Mouse (Mus musculus): ENCODE data around the gene Zfp174.
"Not testable (repeated sequence)": the region's sequence is repeated elsewhere in the genome, so short reads cannot be mapped to it uniquely, and the experiment has no call there.

Gene Zfp174

DNA sequence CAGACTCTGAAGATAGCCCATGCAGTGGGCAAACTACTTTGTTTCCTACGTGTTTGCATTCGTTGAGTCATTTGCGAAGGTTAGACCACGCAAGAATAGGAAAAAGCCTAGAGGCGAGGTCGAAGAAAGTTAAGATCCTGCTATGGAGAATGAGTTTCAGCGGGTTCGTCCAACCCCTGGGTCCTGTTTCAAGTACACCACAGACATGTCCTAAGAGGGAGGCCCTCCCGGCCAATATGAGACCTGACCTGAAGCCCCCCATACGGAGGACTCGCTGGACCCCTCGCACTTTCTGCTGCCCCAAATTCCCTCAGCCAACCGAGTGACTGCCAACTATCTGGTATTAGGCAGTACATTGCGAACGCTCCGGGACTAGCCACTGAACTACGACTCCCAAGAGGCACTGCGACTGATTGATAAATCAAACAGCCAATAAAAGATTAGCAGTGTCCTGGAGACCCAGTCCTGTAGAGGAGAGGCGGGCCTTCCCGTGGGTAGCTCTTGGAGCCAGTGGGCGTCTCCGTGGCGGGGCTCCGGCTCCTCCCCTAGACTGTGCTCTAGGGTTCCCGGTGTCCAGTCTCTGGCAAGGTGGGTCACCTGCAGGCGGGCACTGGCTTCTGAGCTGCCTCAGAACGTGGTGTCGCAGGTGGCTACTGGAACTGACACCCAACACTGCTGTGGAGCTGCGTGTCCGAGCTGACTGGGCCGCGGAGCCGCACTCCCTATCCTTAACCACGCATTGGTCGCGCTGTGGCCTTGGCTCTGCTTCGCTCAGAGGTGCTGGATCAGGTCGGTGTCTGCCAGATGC is at the start of gene Zfp174:
TSS of gene Zfp174 (plus strand) at position 558 of the 808 bp plus-strand sequence.
- DNase-seq, result peak; percentile 99

DNA sequence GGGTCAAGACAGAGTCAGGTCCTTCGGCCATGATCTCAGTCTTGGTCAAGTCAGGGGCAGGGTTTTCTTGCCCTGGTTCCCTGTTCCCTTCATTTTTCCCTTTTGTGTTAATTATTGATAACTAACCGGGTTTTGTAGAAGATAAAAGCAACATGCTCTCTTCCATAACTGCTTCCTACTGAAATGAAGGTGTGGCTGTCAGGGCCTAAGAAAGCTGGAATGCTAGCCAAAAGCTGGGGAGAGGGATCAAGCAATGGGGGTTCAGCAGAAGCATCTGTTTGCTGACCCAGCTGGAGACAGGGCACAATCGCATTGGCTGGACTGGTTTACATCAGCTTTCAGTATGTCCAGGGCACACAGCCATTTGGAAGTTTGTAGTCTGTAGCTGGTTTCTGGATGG is 38.9 kb upstream of the Zfp174 start:
- no peak for DNase-seq

DNA sequence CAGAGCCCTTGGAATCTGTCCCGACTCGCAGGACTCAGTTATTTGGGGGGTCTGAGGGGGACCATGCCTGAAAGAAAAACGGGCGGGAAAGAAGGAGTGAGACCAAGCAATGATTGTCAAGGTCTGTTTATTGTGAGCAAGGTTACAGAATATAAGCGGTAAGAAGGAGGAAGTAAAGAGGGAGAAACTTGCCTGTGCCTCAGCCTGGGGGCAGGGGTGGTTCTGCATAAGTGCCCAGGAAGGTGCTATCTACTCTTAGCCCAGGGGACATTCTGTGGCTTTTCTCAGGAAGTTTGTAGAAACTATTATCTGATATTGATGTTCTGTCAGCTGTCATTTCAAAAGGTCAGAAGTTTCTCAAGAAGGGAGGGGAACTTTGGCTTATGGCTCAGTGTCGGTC is 32.4 kb upstream of the Zfp174 start:
- peak; percentile 12 for DNase-seq

DNA sequence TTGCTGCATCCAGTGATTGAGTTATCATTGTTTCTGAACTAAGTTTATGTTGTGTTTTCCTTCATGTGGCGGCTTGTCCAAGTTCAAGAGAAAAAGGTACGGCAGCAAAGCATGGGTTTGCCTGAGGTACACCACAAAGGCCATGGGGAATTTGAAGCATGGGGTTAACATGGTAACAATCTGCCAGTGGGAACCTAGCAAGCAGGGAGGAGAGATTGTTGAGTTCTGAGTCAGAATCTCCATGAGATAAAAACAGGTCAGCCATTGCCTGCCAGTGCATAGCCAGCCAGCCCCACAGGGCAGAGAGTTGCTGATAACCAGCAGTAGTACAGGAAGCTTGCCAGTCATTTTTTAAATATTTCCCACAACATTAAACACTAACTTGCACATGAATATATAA is 26.9 kb upstream of the Zfp174 start:
- no peak for DNase-seq

DNA sequence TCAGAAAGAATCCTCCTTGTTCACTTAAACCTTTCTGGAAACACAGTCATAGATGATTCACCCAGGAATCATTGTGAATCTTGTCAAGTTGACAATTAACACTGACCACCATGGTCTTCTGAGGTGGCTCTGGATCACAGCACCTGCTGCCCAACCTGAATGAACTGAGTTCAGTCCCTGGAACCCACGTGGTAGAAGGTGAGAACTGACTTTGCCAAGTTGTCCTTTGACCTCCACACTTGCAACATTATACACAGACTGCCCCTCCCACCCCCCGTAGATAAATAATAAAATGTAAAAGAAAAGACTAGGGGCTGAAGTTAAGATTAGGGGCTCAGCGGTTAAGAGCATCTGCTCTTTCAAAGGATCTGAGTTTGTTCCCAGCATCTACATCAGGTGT is 19.0 kb upstream of the Zfp174 start:
- DNase-seq, result no peak

DNA sequence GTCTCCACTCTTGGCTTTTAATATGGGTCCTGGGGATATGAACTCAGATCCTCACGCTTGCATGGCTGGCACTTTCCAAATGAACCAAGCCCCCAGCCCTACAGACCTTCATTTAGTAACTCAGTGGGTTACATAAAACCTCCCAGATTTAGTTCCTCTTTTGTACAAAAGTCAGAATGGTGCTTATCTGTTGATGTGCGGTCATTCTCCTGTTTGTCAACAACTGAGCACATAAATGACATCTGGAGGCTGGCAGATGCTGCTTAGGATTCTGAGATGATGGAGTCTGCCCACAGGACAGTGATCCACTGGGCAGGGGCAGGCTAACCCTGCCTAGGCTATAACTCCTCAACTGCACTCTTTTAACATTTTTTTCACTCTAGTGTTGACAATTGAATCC is 17.3 kb upstream of the Zfp174 start:
- no peak for DNase-seq

DNA sequence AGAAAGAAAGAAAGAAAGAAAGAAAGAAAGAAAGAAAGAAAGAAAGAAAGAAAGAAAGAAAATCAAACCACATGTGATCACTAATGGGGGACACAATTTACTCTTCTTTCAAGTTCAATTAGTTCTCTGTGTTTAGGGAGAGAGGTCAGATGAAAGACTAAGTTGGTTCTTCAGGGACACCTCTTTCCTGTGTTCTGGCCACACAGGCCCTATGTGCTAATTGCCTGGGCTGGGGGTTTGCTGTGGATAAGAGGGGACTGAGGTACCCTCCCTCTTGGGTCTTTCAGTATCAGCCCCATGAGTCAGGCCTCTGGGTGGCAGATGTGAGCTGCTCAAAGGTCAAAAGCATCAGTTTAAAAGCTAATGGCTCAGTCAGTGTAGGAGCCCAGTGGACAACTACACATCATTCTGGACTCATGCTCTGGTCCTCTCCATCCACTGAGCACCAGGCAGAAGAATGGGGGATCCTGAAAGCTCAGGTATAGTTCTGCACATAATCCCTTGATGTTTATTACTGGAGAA is 16.4 kb upstream of the Zfp174 start, which contains the start of gene Olfr15:
TSS of gene Olfr15 (plus strand) at position 291 of the 522 bp plus-strand sequence.
- DNase-seq, result no peak

DNA sequence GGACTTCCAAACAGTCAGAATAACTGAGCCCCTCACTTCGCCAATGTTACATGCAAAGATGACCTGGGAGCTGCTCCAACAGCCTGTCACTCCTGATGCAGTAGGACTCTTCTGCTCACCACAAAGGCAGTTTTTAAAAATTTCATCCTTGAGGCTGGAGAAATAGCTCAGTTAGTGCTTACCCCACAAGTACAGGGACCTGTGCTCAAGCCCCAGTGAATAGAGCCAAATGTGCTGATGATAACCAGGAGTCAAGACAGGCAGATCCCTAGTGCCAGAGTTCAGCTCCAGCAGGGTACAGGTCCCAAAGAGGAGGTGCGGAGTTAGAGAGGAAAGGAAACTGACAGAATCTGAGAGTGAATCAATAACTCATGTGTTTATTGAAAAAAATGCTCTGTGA is 11.6 kb upstream of the Zfp174 start:
- no peak for DNase-seq

DNA sequence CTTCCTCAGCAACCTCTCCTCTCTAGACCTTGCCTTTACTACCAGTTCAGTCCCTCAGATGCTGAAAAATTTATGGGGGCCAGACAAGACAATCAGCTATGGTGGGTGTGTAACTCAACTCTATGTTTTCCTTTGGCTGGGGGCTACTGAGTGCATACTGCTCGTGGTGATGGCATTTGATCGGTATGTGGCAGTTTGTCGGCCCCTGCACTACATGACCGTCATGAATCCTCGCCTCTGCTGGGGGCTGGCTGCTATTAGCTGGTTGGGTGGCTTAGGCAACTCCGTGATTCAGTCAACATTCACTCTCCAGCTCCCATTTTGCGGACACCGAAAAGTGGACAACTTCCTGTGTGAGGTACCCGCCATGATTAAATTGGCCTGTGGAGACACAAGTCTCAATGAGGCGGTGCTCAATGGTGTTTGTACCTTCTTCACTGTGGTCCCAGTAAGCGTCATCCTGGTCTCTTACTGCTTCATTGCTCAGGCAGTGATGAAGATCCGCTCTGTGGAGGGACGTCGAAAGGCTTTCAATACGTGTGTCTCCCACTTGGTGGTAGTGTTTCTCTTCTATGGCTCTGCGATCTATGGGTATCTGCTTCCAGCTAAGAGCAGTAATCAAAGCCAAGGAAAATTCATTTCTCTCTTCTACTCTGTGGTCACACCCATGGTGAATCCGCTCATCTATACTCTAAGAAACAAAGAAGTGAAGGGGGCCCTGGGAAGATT is 7.7 kb upstream of the Zfp174 start:
- peak; percentile 34 for DNase-seq

DNA sequence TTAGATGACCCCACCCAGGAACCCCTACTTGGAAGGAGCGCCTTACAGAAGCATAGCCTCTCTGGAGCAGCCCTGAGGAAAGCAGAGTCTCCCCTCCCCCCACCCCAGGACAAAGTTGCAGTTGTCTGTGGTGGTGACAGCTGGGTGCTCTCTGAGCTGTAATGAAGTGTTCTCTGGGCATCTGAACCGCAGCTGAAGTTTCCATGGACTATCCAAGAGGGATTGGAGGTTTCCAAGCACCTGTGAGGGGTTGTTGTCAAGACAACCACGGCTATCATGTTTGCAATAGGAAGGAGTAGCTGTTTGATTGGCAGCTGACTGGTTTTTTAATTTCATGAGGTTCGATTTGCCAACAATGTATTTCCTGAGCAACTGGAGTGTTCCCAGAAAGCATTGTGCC is 4.1 kb upstream of the Zfp174 start:
- DNase-seq, result no peak

DNA sequence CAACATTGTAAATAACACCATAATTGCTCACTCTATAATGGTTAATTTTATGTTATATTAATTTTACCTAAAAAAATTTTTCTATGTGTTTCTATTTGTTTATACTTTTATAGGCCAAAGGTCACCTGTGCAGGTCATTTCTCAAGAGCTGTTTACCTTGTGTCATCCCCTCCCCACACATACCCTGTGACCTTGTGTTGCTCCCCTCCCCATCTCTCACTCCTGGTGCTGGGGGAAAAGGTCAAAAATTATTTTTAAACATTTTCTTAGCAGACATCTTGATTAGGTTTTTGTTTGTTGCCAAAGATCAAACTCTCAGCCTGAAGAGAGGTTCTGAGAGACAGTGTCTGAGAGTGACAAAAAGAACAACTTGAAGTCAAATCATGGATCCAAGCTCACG is 3.3 kb upstream of the Zfp174 start:
- DNase-seq, result no peak

DNA sequence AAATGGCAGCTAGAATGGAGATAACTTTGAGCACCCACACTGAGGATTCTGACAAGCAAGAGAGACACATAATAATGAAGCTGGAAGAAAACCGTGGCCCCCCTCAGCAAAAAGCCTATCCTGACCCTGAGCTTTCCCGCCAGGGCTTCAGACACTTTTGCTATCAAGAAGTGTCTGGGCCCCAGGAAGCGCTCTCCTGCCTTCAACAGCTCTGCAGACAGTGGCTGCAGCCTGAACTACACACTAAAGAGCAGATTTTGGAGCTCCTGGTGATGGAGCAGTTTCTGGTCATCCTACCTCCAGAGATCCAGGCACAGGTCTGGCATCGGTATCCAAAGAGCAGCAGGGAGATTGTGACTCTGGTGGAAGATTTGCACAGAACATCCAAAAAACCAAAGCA is 803 bp downstream of the Zfp174 start:
- DNase-seq, result no peak

DNA sequence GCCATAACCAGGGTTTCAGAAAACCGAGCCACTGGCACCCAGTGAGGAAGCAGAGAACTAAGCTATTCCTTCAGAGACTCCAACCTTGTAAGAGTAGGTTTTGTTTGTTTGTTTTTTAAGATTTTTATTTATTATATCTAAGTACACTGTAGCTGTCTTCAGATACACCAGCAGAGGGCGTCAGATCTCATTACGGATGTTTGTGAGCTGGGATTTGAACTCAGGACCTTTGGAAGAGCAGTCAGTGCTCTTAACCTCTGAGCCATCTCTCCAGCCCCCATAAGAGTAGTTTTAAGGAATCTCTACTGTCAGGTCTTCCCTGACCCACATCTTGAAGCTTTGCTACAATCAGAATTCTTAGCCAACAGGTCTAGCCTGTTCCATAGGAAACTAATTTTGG is 1.3 kb downstream of the Zfp174 start:
- DNase-seq, result no peak

DNA sequence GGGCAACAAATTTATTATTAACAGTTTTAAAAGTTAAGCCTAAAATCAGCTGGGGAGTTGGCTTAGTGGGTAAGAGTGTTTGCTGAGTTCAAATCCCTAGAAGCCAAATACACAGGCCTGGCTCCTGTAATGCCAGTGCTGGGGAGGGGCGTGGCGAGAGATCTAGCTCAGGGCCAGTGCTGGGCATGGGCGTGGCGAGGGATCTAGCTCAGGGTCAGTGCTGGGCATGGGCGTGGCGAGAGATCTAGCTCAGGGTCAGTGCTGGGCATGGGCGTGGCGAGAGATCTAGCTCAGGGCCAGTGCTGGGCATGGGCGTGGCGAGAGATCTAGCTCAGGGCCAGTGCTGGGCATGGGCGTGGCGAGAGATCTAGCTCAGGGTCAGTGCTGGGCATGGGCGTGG is 4.2 kb downstream of the Zfp174 start:
- not testable (repeated sequence) for DNase-seq

DNA sequence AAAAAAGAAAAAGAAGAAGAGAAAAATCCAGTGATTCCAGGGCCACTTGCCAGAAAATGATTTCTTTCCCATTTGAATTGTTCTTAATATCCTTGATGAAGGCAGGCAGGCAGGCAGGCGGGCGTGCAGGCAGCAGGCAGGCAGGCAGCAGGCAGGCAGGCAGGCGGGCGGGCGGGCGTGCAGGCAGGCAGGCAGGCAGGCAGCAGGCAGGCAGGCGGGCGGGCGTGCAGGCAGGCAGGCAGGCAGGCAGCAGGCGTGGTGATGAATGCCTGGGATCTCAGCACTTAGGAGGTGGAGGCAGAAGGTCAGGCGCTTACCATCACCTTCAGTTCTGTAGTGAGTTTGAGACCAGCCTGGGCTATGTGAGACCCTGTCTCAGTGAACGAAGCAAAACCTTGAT is 5.5 kb downstream of the Zfp174 start:
- no peak for DNase-seq

DNA sequence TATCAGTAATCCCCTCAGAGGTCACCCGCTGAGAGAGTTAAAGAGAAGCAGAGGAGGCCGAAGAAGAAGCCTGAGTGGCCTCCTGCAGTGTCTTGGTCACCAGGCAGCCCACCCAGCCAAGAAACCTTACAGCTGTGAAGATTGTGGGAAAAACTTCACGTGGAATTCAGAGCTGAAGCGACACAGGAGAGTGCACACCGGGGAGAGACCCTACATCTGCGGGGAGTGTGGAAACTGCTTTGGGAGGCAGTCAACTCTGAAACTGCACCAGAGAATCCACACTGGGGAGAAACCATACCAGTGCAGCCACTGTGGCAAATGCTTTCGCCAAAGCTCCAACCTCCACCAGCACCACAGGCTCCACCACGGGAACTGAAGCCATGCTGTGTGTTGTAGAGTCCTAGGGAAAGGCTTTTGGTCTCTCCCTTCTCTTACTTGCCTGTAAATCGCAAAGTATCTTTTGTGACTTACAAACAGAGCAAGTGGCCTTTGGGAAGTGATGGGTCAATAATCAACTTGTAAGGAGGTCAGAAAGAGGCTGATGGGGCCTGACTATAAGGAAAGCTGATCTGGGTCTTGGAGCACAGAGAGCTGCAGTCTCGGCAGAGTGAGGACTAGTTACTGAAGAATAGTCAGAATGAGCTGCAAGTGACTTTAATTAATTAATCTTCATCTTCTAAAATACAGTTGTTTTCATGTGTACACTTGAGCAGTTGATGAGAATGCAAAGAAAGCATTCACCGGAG is 7.5 kb downstream of the Zfp174 start:
- DNase-seq, result no peak

DNA sequence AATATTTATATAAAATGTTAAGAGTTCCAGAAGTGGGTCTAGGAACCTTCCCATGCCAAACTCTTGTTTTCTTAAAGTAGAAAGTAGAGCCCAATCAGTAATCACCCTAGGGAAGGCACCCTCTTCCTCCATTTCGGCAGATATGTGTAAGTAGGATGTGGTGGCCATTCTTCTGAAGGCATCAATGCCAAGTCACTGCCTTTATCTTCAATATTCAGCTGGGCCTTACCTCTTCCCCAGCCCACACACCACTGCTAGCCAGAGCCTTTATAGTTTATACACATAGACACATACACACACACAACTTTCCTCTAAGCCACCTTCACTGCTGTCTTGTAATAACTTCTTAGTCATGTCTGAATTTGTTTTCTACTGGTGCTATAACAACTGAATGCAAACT is 8.7 kb downstream of the Zfp174 start:
- DNase-seq, result no peak

DNA sequence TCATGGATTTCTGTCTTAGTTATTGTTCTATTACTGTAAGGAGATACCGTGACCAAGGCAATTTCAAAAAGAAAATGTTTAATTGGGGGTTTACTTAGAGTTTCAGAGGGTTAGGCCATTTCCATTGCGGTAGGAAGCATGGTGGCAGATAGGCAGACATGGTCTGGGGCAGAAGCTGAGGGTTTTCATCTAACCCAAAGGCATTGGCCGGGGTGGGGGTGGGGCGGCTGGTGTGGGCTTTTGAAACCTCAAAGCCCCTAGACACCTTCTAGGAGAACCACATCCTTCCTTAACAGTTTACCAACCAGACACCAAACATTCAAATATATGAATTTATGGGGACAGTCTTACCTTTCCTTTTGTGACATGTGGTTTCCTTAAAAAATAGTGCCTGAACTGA is 12.2 kb downstream of the Zfp174 start:
- DNase-seq, result no peak

DNA sequence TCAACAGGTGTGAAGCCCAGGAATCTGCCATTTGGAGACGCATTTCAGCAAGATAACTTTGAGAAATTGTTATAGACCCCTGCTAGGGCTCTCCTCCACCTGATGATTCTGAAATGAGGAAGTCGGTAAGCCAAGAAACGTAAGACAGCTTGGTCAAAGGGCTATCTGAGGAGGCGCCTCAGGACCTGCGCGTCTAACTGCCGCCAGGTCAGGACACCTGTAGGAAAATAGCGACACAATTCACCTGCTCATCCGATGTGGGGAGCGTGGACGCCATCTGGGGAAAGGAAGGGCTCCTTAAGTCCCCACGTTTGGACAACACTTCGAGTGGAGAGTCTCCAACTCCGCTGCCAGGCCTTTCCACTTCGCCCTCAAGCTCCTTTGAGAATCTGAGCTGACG is 24.7 kb downstream of the Zfp174 start:
- DNase-seq, result no peak

DNA sequence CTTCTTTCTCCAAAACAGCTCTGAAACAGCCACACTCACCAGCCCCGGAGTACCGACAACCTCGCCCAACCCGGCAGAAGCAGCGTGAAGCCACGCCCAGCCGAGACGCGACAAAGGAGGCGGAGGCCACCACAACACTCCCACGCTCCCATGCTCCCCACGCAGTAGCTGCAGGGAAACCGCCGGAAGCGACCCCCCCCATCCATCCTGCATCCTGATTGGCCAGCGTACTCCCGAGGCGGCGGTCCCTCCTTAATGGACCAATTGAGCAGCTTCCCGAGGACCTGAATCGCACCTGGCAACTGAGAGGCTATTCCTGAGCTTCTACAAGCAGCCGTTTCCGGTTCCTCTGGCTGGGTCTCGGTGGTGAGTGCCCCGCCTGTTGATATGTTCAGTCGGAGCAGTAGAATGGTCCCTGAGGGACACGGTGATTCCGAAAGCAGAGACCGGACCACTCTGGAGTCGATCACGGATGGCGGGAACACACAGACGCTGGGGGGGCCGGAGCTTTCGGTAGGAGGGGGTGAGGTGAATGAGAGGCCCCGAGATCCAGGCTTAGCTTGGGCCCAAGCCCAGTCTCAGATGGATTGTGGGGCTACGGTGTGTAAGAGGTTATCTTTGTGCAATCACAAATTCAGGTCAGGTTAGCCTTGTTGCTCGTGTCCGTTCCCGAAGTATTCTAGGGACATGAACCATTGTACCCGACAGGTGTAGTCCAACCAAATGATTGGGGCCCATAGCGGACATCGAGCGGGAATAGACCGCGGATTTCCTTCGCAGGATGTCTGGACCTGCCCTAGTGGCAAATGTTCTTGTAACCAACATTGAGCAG is 25.4 kb downstream of the Zfp174 start, which contains the start of gene Naa60:
TSS of gene Naa60 (plus strand) at position 160 of the 832 bp plus-strand sequence.
- DNase-seq, result peak; percentile 95

DNA sequence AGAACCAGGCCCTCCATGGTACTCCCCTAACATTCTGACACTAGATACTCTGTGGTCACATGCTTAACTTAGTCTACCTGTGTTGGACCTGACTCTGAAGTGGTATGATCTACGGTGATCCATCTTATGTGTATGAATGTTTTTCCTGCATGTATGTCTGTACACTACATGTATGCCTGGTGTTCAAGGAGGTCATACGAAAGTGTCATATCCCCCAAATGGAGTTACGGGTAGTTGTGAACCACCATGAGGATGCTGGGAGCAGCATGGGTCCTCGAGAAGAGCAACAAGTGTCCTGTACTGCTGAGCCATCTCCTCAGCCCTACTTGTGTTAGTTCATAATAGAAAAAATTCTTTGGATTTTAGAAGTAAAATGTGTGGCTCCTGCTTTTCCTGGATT is 29.3 kb downstream of the Zfp174 start:
- no peak for DNase-seq
